Mouse (Mus musculus): ENCODE measurements around the gene Myl6.

GRCm38 (mm10) chr10:128503532-128503931, 9.6 kb upstream of the Myl6 start:
- no peak for TF ChIP-seq CTCF (conservative IDR thresholded peaks at IDR 0.05; ENCODE audit: insufficient read depth, insufficient read length, low read depth, low read length)
- TF ChIP-seq POLR2A (IDR thresholded peaks at IDR 0.05; ENCODE audit: low read depth, low read length) = no peak

Data from kidney, adult 2 months (tissue).